Comparison of ENCODE assay signal across 9 mouse cellular contexts in genomic region chr1:51998542-51998941, GRCm38 (mm10). TPM values are rescaled to one million over a fixed set of nuclear protein-coding genes. Genes with fewer than 3 reads are reported as not detected.
DNase-seq lines count a peak whose midpoint lies in the region; ATAC-seq and TF ChIP-seq lines count a peak whose summit lies in the region.
"Had no signal": no experiment of that assay in that cellular context is flagged by ENCODE, and none has a peak within 500 bp of the region (broad histone marks: within the 10 kb centered on the region; RNA-seq: fewer than 3 reads in every experiment).

No protein-coding gene starts in this region.

- peak; percentile 84 for DNase-seq in heart, adult 11 months
- DNase-seq in testis, postnatal 14 days (ENCODE audit: low spot score): no peak
- DNase-seq in cerebellum, postnatal 10 days: peak; percentile 83 to 84
- peak; percentile 37 for DNase-seq in kidney, postnatal 14 days
- peak; percentile 56 for DNase-seq in lung, postnatal 36 days
- no peak for DNase-seq in c-Kit-positive CD71-positive TER-119-positive erythroid progenitor cells, embryonic 14.5 days (ENCODE audit: low spot score)

- no peaks in the 10 kb centered on the region for H3K9me3 ChIP-seq in heart, embryonic 11.5 days (replicated peaks; ENCODE audit: control insufficient read depth, low read length)
- H3K9me3 ChIP-seq: heart, embryonic 15.5 days had no signal

- H3K4me3 ChIP-seq in heart, embryonic 11.5 days (ENCODE audit: low read depth, low read length): no peak overlapping the region
- no peak overlapping the region for H3K4me3 ChIP-seq in testis, adult 2 months (ENCODE audit: control insufficient read depth, low read depth, low read length)
- H3K4me3 ChIP-seq: heart, embryonic 15.5 days had no signal

- TF ChIP-seq CTCF in testis, adult 2 months (IDR thresholded peaks at IDR 0.05; ENCODE audit: control insufficient read depth, insufficient read depth, insufficient replicate concordance, low read depth, low read length): peak; percentile 37; the same call in 1 of the 2 replicates

- no peak overlapping the region for H3K4me2 ChIP-seq in heart, embryonic 11.5 days
- H3K4me2 ChIP-seq: heart, embryonic 15.5 days had no signal

- 44% methylated on average over 5 of the region's 5 CpGs for WGBS in heart, embryonic 11.5 days (ENCODE audit: insufficient replicate concordance)

- no peak for ATAC-seq in heart, embryonic 11.5 days (replicated peaks; ENCODE audit: insufficient number of reproducible peaks, low FRiP score, low TSS enrichment)

- no peak overlapping the region for H3K27ac ChIP-seq in heart, embryonic 11.5 days (ENCODE audit: low read depth, low read length)
- H3K27ac ChIP-seq in testis, adult 2 months (ENCODE audit: control insufficient read depth, insufficient read depth, low read depth, low read length): no peak overlapping the region

- no peaks in the 10 kb centered on the region; the same call in 1 of the 2 replicates for H3K27me3 ChIP-seq in heart, embryonic 11.5 days (ENCODE audit: control insufficient read depth, insufficient read depth, low read length)
- no peaks in the 10 kb centered on the region for H3K27me3 ChIP-seq in testis, adult 2 months (ENCODE audit: control insufficient read depth, insufficient read depth, low read length)
- H3K27me3 ChIP-seq: heart, embryonic 15.5 days had no signal

- no peaks in the 10 kb centered on the region for H3K36me3 ChIP-seq in heart, embryonic 11.5 days (ENCODE audit: control insufficient read depth, insufficient read depth, low read length)
- no peaks in the 10 kb centered on the region for H3K36me3 ChIP-seq in testis, adult 2 months (ENCODE audit: control insufficient read depth, insufficient read depth, low read length)
- H3K36me3 ChIP-seq: heart, embryonic 15.5 days had no signal

- no peak overlapping the region for H3K9ac ChIP-seq in heart, embryonic 11.5 days (ENCODE audit: low read depth, low read length)
- H3K9ac ChIP-seq: heart, embryonic 15.5 days had no signal

- peaks cover 7% of the 10 kb centered on the region for H3K4me1 ChIP-seq in heart, embryonic 11.5 days (ENCODE audit: control insufficient read depth, insufficient read depth, low read length)
- no peaks in the 10 kb centered on the region for H3K4me1 ChIP-seq in testis, adult 2 months (ENCODE audit: control insufficient read depth, insufficient read depth, low read length)

- TF ChIP-seq POLR2A in testis, adult 2 months (IDR thresholded peaks at IDR 0.05; ENCODE audit: control insufficient read depth, low read depth, low read length): no peak

RNA-seq across cellular contexts. Expression of gene Stat4, which starts 11.6 kb away (rescaled TPM):
- 2.1 and 2.7 TPM in 2 replicates for polyA plus RNA-seq in heart, embryonic 11.5 days (2014; fragmentation: Nextera tagmentation; extraction: Ambion mirVana)
- 171 and 193 TPM in 2 replicates for polyA plus RNA-seq in testis, adult 2 months (2012; rRNA removed)

Comparison
In these comparisons a context has a peak if more than half of its experiments do, and no peak if none do; other contexts are left out.
1. DNase-seq: peak in heart, adult 11 months (single experiment), cerebellum, postnatal 10 days (2 of 2), kidney, postnatal 14 days (single experiment) and lung, postnatal 36 days (single experiment); none in testis, postnatal 14 days (single experiment) and c-Kit-positive CD71-positive TER-119-positive erythroid progenitor cells, embryonic 14.5 days (single experiment).
2. RNA of gene Stat4, which starts 11.6 kb away (polyA plus RNA-seq): 171 to 193 TPM in testis, adult 2 months; 2.1 to 2.7 TPM in heart, embryonic 11.5 days; every median in the first group is over 10 times any median in the second.